In the genomic region with DNA sequence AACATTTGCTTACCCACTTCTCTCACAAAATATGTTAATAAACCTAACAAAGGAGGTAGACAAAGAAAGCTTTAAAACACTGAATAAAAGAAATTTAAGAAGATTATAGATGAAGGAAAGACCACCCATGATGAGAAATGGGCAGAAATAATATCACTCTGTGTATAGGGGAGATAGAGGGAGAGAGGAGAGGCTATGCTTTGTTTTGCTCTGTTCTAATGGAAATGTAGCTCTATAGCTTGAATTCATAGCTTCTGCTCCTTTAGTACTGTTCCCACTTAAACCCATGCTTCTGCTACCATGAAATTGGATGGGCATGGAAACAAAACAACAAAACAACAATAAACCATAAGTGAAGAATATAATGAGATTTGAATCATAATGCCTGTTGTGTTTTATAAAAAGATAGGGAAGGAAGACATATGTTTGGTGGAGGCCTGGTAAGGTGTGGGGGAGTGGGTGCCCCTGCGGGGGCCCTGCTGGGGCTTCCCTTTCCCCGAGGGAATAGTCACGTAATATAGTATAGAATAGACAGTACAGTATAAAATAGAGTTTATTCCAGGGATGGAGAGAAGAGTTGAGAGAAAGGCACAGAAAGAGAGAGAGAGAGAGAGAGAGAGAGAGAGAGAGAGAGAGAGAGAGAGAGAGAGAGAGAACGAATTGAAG, we compare ENCODE assay signal across 25 mouse cellular contexts. TPM values are rescaled to one million over a fixed set of nuclear protein-coding genes. Genes with fewer than 3 reads are reported as not detected.
"Had no signal": no experiment of that assay in that cellular context is flagged by ENCODE, and none has a peak within 500 bp of the region (broad histone marks: within the 10 kb centered on the region; RNA-seq: fewer than 3 reads in every experiment).

No protein-coding gene starts in this region.

- H3K4me1 ChIP-seq: liver, embryonic 12.5 days; neural tube, embryonic 13.5 days; neural tube, embryonic 15.5 days had no signal

- H3K27ac ChIP-seq: liver, embryonic 12.5 days; liver, embryonic 14.5 days; neural tube, embryonic 13.5 days; neural tube, embryonic 15.5 days had no signal

- DNase-seq: lung, adult 18-20 months; lung, embryonic 14.5 days; lung, postnatal 10 days; lung, postnatal 4 days; midbrain, embryonic 14.5 days; retina, postnatal 1 day; right cerebral cortex, adult 18-20 months; right cerebral cortex, postnatal 25 days; right cerebral cortex, postnatal 4 days; spleen, adult 18-20 months; thymus, adult 18-20 months; thymus, postnatal 14 days; thymus, postnatal 36 days had no signal

- H3K27me3 ChIP-seq: liver, embryonic 12.5 days; neural tube, embryonic 13.5 days; neural tube, embryonic 15.5 days had no signal

- H3K9me3 ChIP-seq: liver, embryonic 12.5 days; neural tube, embryonic 13.5 days; neural tube, embryonic 15.5 days had no signal

- H3K36me3 ChIP-seq: liver, embryonic 12.5 days; neural tube, embryonic 13.5 days; neural tube, embryonic 15.5 days had no signal

- H3K4me3 ChIP-seq: liver, embryonic 12.5 days; myocyte; neural tube, embryonic 13.5 days; neural tube, embryonic 15.5 days had no signal

- H3K4me2 ChIP-seq: liver, embryonic 12.5 days; lung, embryonic 14.5 days; neural tube, embryonic 13.5 days; neural tube, embryonic 15.5 days had no signal

- H3K9ac ChIP-seq: liver, embryonic 12.5 days; liver, embryonic 14.5 days; lung, embryonic 14.5 days; neural tube, embryonic 13.5 days; neural tube, embryonic 15.5 days had no signal

- ATAC-seq: liver, embryonic 12.5 days had no signal

RNA-seq across cellular contexts. Expression of gene Olfr112, which starts 27.7 kb away (rescaled TPM):
- polyA plus RNA-seq: liver, embryonic 12.5 days; liver, embryonic 14.5 days; liver, embryonic 16.5 days; lung, embryonic 14.5 days; lung, embryonic 16.5 days; midbrain, embryonic 14.5 days; myocyte; neural tube, embryonic 11.5 days; neural tube, embryonic 13.5 days; neural tube, embryonic 15.5 days; small intestine, adult 2 months; stomach, embryonic 14.5 days; stomach, embryonic 16.5 days; thymus, postnatal 0 days had no signal

RNA-seq across cellular contexts. Expression of gene Olfr111, which starts 33.8 kb away (rescaled TPM):
- polyA plus RNA-seq: liver, embryonic 12.5 days; liver, embryonic 16.5 days; lung, embryonic 14.5 days; lung, embryonic 16.5 days; midbrain, embryonic 14.5 days; myocyte; neural tube, embryonic 11.5 days; neural tube, embryonic 13.5 days; neural tube, embryonic 15.5 days; small intestine, adult 2 months; stomach, embryonic 14.5 days; stomach, embryonic 16.5 days had no signal

RNA-seq across cellular contexts. Expression of gene Olfr113, which starts 35.9 kb away (rescaled TPM):
- polyA plus RNA-seq: liver, embryonic 12.5 days; liver, embryonic 14.5 days; liver, embryonic 16.5 days; lung, embryonic 14.5 days; lung, embryonic 16.5 days; midbrain, embryonic 14.5 days; myocyte; neural tube, embryonic 11.5 days; neural tube, embryonic 13.5 days; neural tube, embryonic 15.5 days; small intestine, adult 2 months; stomach, embryonic 14.5 days; stomach, embryonic 16.5 days; thymus, postnatal 0 days had no signal

RNA-seq across cellular contexts. Expression of gene Olfr110, which starts 49.3 kb away (rescaled TPM):
- polyA plus RNA-seq: liver, embryonic 12.5 days; liver, embryonic 16.5 days; lung, embryonic 14.5 days; lung, embryonic 16.5 days; midbrain, embryonic 14.5 days; myocyte; neural tube, embryonic 11.5 days; neural tube, embryonic 13.5 days; neural tube, embryonic 15.5 days; small intestine, adult 2 months; stomach, embryonic 14.5 days; stomach, embryonic 16.5 days had no signal

RNA-seq across cellular contexts. Expression of gene Olfr114, which starts 51.0 kb away (rescaled TPM):
- polyA plus RNA-seq: liver, embryonic 12.5 days; liver, embryonic 14.5 days; liver, embryonic 16.5 days; lung, embryonic 14.5 days; lung, embryonic 16.5 days; midbrain, embryonic 14.5 days; myocyte; neural tube, embryonic 11.5 days; neural tube, embryonic 13.5 days; neural tube, embryonic 15.5 days; small intestine, adult 2 months; stomach, embryonic 14.5 days; stomach, embryonic 16.5 days; thymus, postnatal 0 days had no signal
